Mouse (Mus musculus) megakaryocyte, embryonic 14.5 days (primary cell): ENCODE measurements around the gene Gpr84.

Experiments
- FLI1 ChIP-seq: IDR thresholded peaks from 2 replicates; pipeline ENCODE4 v1.6.1; 2012; ENCODE audit warnings: low read length, inconsistent platforms, mixed read lengths
- GATA1 ChIP-seq: IDR thresholded peaks from 3 replicates; pipeline ENCODE4 v1.6.1; 2012; ENCODE audit warnings: mixed read lengths, low read length, inconsistent platforms, borderline replicate concordance

DNA sequence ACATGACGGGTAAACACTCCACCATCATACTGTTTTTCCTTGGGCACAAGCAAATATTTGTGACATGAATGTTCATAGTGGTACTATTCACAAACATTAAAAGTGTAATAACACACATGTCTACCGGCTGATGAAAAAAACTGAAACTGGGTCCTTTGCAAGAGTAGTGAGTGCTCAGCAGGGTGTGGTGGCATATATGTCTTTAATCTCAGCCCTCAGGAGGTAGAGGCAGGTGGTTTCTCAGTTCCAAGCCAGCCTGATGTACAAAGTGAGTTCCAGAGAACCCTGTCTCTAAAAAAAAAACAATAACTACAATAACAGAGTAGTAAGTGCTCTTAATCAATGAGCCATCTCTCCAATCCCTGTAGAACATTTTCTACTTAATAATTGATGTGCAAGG lies 45.6 kb downstream of the Gpr84 start:
- no peak for TF ChIP-seq FLI1
- no peak for TF ChIP-seq GATA1
